ENCODE assay signal across 23 mouse cellular contexts in genomic region chr12:83578356-83578755, GRCm38 (mm10). TPM values are rescaled to one million over a fixed set of nuclear protein-coding genes. Genes with fewer than 3 reads are reported as not detected.
A peak's percentile ranks its signal among the peaks of the same experiment; 100 is the strongest.
DNase-seq lines count a peak whose midpoint lies in the region; ATAC-seq and TF ChIP-seq lines count a peak whose summit lies in the region.
"Had no signal": no experiment of that assay in that cellular context is flagged by ENCODE, and none has a peak within 500 bp of the region (broad histone marks: within the 10 kb centered on the region; RNA-seq: fewer than 3 reads in every experiment).

No protein-coding gene starts in this region.

- peaks cover 51% of the 10 kb centered on the region for H3K36me3 ChIP-seq in E14TG2a.4 (ENCODE audit: insufficient read depth, low read length)
- peaks cover 12% of the 10 kb centered on the region for H3K36me3 ChIP-seq in ES-Bruce4 (ENCODE audit: control insufficient read depth, insufficient read depth, low read length, poor library complexity, severe bottlenecking)
- H3K36me3 ChIP-seq in intestine, embryonic 15.5 days, result peaks cover 14% of the 10 kb centered on the region
- H3K36me3 ChIP-seq in liver, embryonic 15.5 days (replicated peaks), result peaks cover 33% of the 10 kb centered on the region

- no peak overlapping the region for H3K4me2 ChIP-seq in intestine, embryonic 15.5 days (replicated peaks)
- peak overlapping the region; percentile 68 for H3K4me2 ChIP-seq in liver, embryonic 15.5 days
- H3K4me2 ChIP-seq: embryonic facial prominence, embryonic 13.5 days; heart, embryonic 15.5 days; hindbrain, embryonic 15.5 days; limb, embryonic 12.5 days; lung, embryonic 15.5 days; midbrain, embryonic 12.5 days had no signal

- no peak for ATAC-seq in intestine, embryonic 15.5 days
- no peak for ATAC-seq in liver, embryonic 15.5 days (ENCODE audit: insufficient read depth)
- no peak for ATAC-seq in cerebellum, adult (ENCODE audit: insufficient number of reproducible peaks, low FRiP score, low TSS enrichment)
- ATAC-seq: forebrain, embryonic 16.5 days had no signal

- no peaks in the 10 kb centered on the region for H3K27me3 ChIP-seq in E14TG2a.4 (ENCODE audit: insufficient read depth, low read length)
- H3K27me3 ChIP-seq in ES-Bruce4 (ENCODE audit: control insufficient read depth, insufficient read depth, low read length, poor library complexity, severe bottlenecking), result no peaks in the 10 kb centered on the region
- no peaks in the 10 kb centered on the region for H3K27me3 ChIP-seq in intestine, embryonic 15.5 days (replicated peaks)
- H3K27me3 ChIP-seq in liver, embryonic 15.5 days, result no peaks in the 10 kb centered on the region
- H3K27me3 ChIP-seq: embryonic facial prominence, embryonic 13.5 days; heart, embryonic 15.5 days; hindbrain, embryonic 15.5 days; limb, embryonic 12.5 days; lung, embryonic 15.5 days; midbrain, embryonic 12.5 days had no signal

- H3K4me3 ChIP-seq in E14TG2a.4 (replicated peaks; ENCODE audit: low read length) (peak overlapping the region; percentile 35; the same call in 1 of the 2 replicates), ES-Bruce4 (ENCODE audit: low read depth, low read length) (no peak overlapping the region)
- no peak overlapping the region for H3K4me3 ChIP-seq in intestine, embryonic 15.5 days (replicated peaks)
- peak overlapping the region; percentile 30; the same call in 1 of the 2 replicates for H3K4me3 ChIP-seq in liver, embryonic 15.5 days (replicated peaks)
- H3K4me3 ChIP-seq: embryonic facial prominence, embryonic 13.5 days; heart, embryonic 15.5 days; hindbrain, embryonic 15.5 days; limb, embryonic 12.5 days; lung, embryonic 15.5 days; midbrain, embryonic 12.5 days had no signal

- no peak for DNase-seq in adrenal gland, postnatal 14 days
- DNase-seq in adrenal gland, postnatal 4 days (ENCODE audit: low spot score in 2 of 2), result no peak
- DNase-seq in frontal cortex, adult 2 months (ENCODE audit: extremely low spot score in 1 of 2, low spot score in 1 of 2), result no peak
- DNase-seq: adrenal gland, adult 2 months; cerebellum, adult 11 months; cerebellum, postnatal 10 days; heart, postnatal 4 days; lung, postnatal 4 days; retina, postnatal 1 day; right cerebral cortex, postnatal 4 days; thymus, postnatal 36 days had no signal

- TF ChIP-seq CTCF in E14TG2a.4 (conservative IDR thresholded peaks at IDR 0.05; ENCODE audit: low read length), result no peak
- no peak for TF ChIP-seq CTCF in ES-Bruce4 (IDR thresholded peaks at IDR 0.05; ENCODE audit: low read depth, low read length)

- TF ChIP-seq EP300 in ES-Bruce4 (IDR thresholded peaks at IDR 0.05; ENCODE audit: insufficient read depth, low read depth, low read length), result no peak

- H3K27ac ChIP-seq in ES-Bruce4 (ENCODE audit: insufficient read depth, low read length), result peak overlapping the region; percentile 88
- peak overlapping the region; percentile 75 for H3K27ac ChIP-seq in intestine, embryonic 15.5 days
- H3K27ac ChIP-seq in liver, embryonic 15.5 days (replicated peaks), result peak overlapping the region; percentile 95
- H3K27ac ChIP-seq: embryonic facial prominence, embryonic 13.5 days; hindbrain, embryonic 15.5 days; limb, embryonic 12.5 days; lung, embryonic 15.5 days; midbrain, embryonic 12.5 days had no signal

- H3K9me3 ChIP-seq in E14TG2a.4 (ENCODE audit: low read length) (no peaks in the 10 kb centered on the region), ES-Bruce4 (replicated peaks; ENCODE audit: control insufficient read depth, insufficient read depth, low read length, poor library complexity, severe bottlenecking) (no peaks in the 10 kb centered on the region)
- H3K9me3 ChIP-seq in intestine, embryonic 15.5 days, result no peaks in the 10 kb centered on the region
- no peaks in the 10 kb centered on the region for H3K9me3 ChIP-seq in liver, embryonic 15.5 days (replicated peaks)
- H3K9me3 ChIP-seq: embryonic facial prominence, embryonic 13.5 days; heart, embryonic 15.5 days; hindbrain, embryonic 15.5 days; limb, embryonic 12.5 days; lung, embryonic 15.5 days; midbrain, embryonic 12.5 days had no signal

- H3K4me1 ChIP-seq in E14TG2a.4 (replicated peaks; ENCODE audit: low read depth, low read length), result peaks cover 91% of the 10 kb centered on the region
- H3K4me1 ChIP-seq in ES-Bruce4 (ENCODE audit: control insufficient read depth, insufficient read depth, low read length), result peaks cover 4% of the 10 kb centered on the region
- H3K4me1 ChIP-seq in intestine, embryonic 15.5 days (replicated peaks), result no peaks in the 10 kb centered on the region; the same call in 1 of the 2 replicates
- peaks cover 55% of the 10 kb centered on the region for H3K4me1 ChIP-seq in liver, embryonic 15.5 days (replicated peaks)
- H3K4me1 ChIP-seq: embryonic facial prominence, embryonic 13.5 days; limb, embryonic 12.5 days; lung, embryonic 15.5 days had no signal

- 78% methylated on average over 2 of the region's 2 CpGs for WGBS in intestine, embryonic 15.5 days
- 65% methylated on average over 2 of the region's 2 CpGs for WGBS in liver, embryonic 15.5 days (ENCODE audit: insufficient replicate concordance)

- no peak for TF ChIP-seq POLR2A in ES-Bruce4 (IDR thresholded peaks at IDR 0.05; ENCODE audit: insufficient read depth, low read length)

- no peak overlapping the region for H3K9ac ChIP-seq in ES-Bruce4 (ENCODE audit: low read depth, poor library complexity, severe bottlenecking)
- H3K9ac ChIP-seq in intestine, embryonic 15.5 days, result no peak overlapping the region
- H3K9ac ChIP-seq in liver, embryonic 15.5 days, result peak overlapping the region; percentile 53; the same call in 1 of the 2 replicates
- H3K9ac ChIP-seq: embryonic facial prominence, embryonic 13.5 days; heart, embryonic 15.5 days; hindbrain, embryonic 15.5 days; limb, embryonic 12.5 days; lung, embryonic 15.5 days; midbrain, embryonic 12.5 days had no signal

RNA-seq across cellular contexts. Expression of gene Zfyve1, which starts 18.7 kb away (rescaled TPM):
- polyA plus RNA-seq in ES-Bruce4 (2011; ENCODE audit: insufficient read depth, insufficient read length, low read depth, missing spikeins), result 37.7 and 38.0 TPM in 2 replicates
- 11.3 and 11.7 TPM in 2 replicates for polyA plus RNA-seq in intestine, embryonic 15.5 days (2015; fragmentation: Nextera tagmentation; extraction: Ambion mirVana)
- 7.8 and 8.8 TPM in 2 replicates for polyA plus RNA-seq in liver, embryonic 15.5 days (2015; fragmentation: Nextera tagmentation; extraction: Ambion mirVana)
- total RNA-seq in adrenal gland, postnatal 14 days (2021), result 33.6 and 35.6 TPM in 2 replicates
- 10 to 100 TPM; 49.4 to 52.5 TPM for total RNA-seq in adrenal gland, postnatal 4 days (2021)
- 37.7 and 45.8 TPM in 2 replicates for polyA plus RNA-seq in frontal cortex, adult 2 months (2012; rRNA removed)

RNA-seq across cellular contexts. Expression of gene Rbm25, which starts 52.7 kb away (rescaled TPM):
- polyA plus RNA-seq in ES-Bruce4 (2011; ENCODE audit: insufficient read depth, insufficient read length, low read depth, missing spikeins), result 370 and 372 TPM in 2 replicates
- polyA plus RNA-seq in intestine, embryonic 15.5 days (2015; fragmentation: Nextera tagmentation; extraction: Ambion mirVana), result 219 and 237 TPM in 2 replicates
- 92.7 and 93.2 TPM in 2 replicates for polyA plus RNA-seq in liver, embryonic 15.5 days (2015; fragmentation: Nextera tagmentation; extraction: Ambion mirVana)
- 103 and 128 TPM in 2 replicates for total RNA-seq in adrenal gland, postnatal 14 days (2021)
- 100 to 1,000 TPM; 144 to 156 TPM for total RNA-seq in adrenal gland, postnatal 4 days (2021)
- 179 and 181 TPM in 2 replicates for polyA plus RNA-seq in frontal cortex, adult 2 months (2012; rRNA removed)

RNA-seq across cellular contexts. Expression of gene Dcaf4, which starts 58.1 kb away (rescaled TPM):
- 125 and 134 TPM in 2 replicates for polyA plus RNA-seq in ES-Bruce4 (2011; ENCODE audit: insufficient read depth, insufficient read length, low read depth, missing spikeins)
- polyA plus RNA-seq in intestine, embryonic 15.5 days (2015; fragmentation: Nextera tagmentation; extraction: Ambion mirVana), result 26.1 and 27.3 TPM in 2 replicates
- polyA plus RNA-seq in liver, embryonic 15.5 days (2015; fragmentation: Nextera tagmentation; extraction: Ambion mirVana), result 11.9 and 14.9 TPM in 2 replicates
- total RNA-seq in adrenal gland, postnatal 14 days (2021), result 45.2 and 45.4 TPM in 2 replicates
- 10 to 100 TPM; 75.0 to 80.7 TPM for total RNA-seq in adrenal gland, postnatal 4 days (2021)
- 35.2 and 37.8 TPM in 2 replicates for polyA plus RNA-seq in frontal cortex, adult 2 months (2012; rRNA removed)

Comparison
In these comparisons a context has a peak if more than half of its experiments do, and no peak if none do; other contexts are left out.
1. H3K4me3 ChIP-seq: peak in E14TG2a.4 (single experiment) and liver, embryonic 15.5 days (single experiment); none in ES-Bruce4 (single experiment) and intestine, embryonic 15.5 days (single experiment).
2. Peak in every context shown above with its lines, with median percentiles within 50 percentile points of each other: H3K27ac ChIP-seq.